Mouse (Mus musculus) cerebellum, postnatal 25 days (tissue): ENCODE results near the gene Acad10.
A peak's percentile ranks its signal among the peaks of the same experiment; 100 is the strongest.
"Not testable (repeated sequence)": the region's sequence is repeated elsewhere in the genome, so short reads cannot be mapped to it uniquely, and the experiment has no call there.

ENCODE experiments used
- DNase-seq, 2 experiments: peaks; one replicate each; pipeline ENCODE4 v3.0.0; 2021; ENCODE audit warnings: mixed read lengths in 2 of 2

Acad10 gene

GRCm38 (mm10) chr5:121660059-121660896 is at the start of gene Acad10, which contains the start of gene Brap:
Gene Acad10, minus strand, starts transcription at chr5:121660514.
Gene Brap, plus strand, starts transcription at chr5:121660563.
- DNase-seq, result peak; percentile 98

- no peak for DNase-seq
Measured at GRCm38 (mm10) chr5:121704512-121705248, 44.4 kb upstream of the Acad10 start.

DNA sequence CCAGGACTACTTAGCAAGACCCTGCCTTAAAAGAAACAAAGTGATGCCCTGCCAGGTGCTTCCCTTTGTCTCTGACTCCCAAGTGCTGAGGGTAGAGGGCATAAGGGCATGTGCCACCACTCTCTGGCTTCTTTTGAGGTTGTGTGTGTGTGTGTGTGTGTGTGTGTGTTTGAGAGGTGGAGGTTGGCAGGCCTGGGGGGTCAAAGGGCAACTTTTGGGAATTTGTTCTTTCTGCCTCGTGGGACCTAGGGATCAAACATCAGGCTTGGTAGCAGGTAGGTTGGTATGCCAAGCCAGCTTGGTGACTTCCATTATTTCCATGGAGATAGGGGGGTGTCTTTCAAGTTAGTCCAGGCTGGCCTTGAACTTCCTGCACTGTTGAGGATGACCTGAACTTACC is 43.0 kb upstream of the Acad10 start:
- no peak for DNase-seq

GRCm38 (mm10) chr5:121701111-121701769 is 40.9 kb upstream of the Acad10 start:
- DNase-seq, result no peak

GRCm38 (mm10) chr5:121700496-121700895 is 40.2 kb upstream of the Acad10 start:
- DNase-seq, result no peak

- DNase-seq, result no peak
Measured at GRCm38 (mm10) chr5:121699891-121700290, 39.6 kb upstream of the Acad10 start.

DNA sequence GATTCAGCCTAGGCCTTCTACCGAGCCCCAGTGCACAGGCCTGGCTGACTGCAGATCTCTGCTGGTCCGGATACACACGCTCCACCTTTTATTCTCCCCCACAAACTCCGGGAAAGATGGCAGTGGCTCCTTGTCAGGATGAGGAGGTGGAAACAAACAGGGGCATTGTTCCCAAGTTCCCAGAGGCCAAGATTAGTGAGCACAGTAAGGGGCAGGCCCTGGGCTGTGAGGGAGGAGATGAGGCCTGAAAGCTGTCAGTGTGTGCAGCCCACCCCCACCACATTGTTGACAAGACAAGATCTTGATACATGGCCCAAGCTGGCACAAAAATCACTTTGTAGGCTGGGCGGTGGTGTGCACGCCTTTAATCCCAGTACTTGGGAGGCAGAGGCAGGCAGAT is 36.4 kb upstream of the Acad10 start:
- no peak for DNase-seq

GRCm38 (mm10) chr5:121692897-121693296 is 32.6 kb upstream of the Acad10 start:
- no peak for DNase-seq

GRCm38 (mm10) chr5:121691436-121691835 is 31.1 kb upstream of the Acad10 start:
- DNase-seq, result not testable (repeated sequence)

GRCm38 (mm10) chr5:121690482-121691211 is 30.3 kb upstream of the Acad10 start:
- peak; percentile 49 to 53 for DNase-seq

GRCm38 (mm10) chr5:121686113-121686898 is 26.0 kb upstream of the Acad10 start:
- DNase-seq, result no peak

GRCm38 (mm10) chr5:121685495-121685894 is 25.2 kb upstream of the Acad10 start:
- no peak for DNase-seq

DNA sequence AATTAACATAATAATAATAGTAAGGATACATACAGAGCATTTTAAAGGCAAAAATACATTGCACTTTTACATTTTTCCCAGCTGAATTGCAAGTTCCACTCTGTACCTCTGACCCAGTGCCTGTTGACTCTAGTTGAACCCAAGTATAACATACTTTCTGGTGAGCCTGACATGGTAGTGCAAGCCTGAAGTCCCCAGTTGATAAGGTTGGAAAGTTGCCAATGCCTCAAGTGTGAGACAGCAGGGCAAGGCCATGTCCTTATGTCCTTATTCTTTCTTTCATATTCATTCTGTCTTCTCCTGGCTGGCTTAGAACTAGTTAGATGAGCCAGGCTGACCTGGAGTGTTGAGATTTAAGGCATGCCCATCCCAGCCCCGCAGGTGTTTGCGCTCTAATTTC is 21.9 kb upstream of the Acad10 start:
- no peak for DNase-seq

DNA sequence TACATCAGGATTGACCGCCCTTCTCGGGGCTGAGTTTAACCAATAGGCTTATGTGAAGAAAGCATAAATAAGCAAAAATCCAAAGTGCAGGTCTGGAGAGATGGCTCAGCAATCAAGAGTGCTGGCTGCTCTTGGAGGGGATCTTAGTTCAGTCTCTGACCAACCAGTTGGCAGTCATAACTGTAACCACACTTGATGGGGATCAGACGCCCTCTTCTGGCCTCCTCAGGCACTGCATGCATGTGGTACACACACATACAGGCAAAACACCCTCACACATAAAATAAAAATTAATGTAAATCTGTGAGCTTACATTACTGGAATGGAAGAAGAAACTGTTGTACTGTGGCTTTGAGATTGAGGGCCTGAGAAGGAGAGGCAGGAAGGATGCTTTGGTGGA is 10.1 kb upstream of the Acad10 start:
- DNase-seq, result peak in 1 of 2 experiments; percentile 39

DNA sequence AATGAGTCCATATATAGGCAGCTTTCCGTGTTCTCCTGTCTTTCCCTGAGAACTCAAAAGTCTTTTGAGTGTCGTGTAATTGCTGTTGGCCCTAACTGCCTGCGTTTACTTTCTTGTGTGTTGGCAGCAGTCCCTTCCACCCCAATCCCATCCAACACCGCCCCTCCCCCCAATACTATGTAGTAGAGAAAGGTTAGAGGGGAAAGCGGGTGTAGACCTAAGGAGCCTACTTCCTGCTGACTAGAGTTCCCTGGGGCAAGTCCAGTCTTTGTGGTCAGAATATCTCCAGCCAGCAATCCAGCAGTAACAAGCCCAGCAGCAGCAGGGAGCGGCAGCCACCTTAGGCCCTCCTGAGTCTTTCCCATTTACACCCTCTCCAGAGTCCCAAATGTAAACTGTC is 8.1 kb upstream of the Acad10 start:
- DNase-seq, result no peak

GRCm38 (mm10) chr5:121667067-121667466 is 6.8 kb upstream of the Acad10 start:
- no peak for DNase-seq

GRCm38 (mm10) chr5:121664971-121665370 is 4.7 kb upstream of the Acad10 start:
- DNase-seq, result no peak

DNA sequence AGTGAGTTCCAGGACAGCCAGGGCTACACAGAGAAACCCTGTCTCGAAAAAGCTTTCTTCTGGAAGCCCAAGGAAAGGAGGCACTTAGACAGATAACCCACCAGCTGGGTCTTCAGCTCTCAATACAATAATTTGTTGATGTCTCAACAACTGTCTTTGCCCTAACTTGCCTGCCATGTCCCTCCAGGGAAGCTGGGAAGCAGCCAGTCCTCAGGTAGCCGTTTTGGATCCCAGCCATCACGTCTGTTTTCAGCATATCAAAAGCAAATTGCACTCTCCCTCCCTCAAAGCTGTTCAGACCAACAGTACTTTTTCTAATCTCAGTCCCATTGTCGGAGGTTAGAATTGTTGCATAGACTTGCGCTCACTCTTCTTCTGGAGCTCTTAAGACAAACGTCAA is 3.8 kb upstream of the Acad10 start:
- peak; percentile 46 to 67 for DNase-seq

DNA sequence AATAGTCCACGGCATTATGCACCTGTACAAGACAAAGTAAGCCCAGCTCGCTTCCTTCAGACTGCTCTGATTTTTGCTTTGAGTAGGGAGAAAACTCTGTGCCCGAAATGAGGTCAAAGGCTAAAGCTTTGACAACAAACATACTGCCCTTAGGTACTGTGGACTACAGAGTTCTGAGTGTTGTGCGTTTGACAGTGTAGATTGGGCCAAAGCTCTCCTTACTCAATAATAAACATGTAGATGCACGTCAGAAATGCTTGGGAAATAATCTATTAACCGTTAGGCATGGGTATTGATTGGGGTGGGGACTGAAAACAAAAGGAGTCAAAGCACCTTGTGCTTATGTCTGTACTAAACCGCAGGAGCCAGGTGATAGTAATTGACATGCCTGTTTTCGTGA is 3.1 kb upstream of the Acad10 start:
- no peak for DNase-seq

- DNase-seq, result no peak
Measured at GRCm38 (mm10) chr5:121661494-121661893, 1.2 kb upstream of the Acad10 start.

DNA sequence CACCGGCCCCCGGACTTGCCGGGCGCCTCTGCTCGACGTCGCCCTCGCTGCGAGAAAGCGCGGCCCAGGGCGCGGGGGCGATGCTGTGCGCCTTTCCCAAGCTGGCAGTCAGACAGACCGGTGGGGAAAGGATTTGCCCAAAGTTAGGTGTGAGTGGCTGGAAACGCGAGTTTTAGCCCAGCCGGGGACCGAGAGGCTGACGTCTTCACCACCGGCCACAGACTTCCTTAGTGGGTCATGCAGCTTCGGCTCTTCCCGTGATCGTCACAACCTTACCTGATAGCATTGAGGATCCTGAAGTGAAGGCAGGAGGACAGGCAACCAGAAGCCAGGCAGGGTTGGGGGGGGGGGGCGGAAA is 562 bp upstream of the Acad10 start:
- no peak for DNase-seq

- DNase-seq, result not testable (repeated sequence)
Measured at GRCm38 (mm10) chr5:121657656-121658055, 2.7 kb downstream of the Acad10 start.
